Mouse (Mus musculus): Measurements from ENCODE around the gene Lrrc1.

DNA sequence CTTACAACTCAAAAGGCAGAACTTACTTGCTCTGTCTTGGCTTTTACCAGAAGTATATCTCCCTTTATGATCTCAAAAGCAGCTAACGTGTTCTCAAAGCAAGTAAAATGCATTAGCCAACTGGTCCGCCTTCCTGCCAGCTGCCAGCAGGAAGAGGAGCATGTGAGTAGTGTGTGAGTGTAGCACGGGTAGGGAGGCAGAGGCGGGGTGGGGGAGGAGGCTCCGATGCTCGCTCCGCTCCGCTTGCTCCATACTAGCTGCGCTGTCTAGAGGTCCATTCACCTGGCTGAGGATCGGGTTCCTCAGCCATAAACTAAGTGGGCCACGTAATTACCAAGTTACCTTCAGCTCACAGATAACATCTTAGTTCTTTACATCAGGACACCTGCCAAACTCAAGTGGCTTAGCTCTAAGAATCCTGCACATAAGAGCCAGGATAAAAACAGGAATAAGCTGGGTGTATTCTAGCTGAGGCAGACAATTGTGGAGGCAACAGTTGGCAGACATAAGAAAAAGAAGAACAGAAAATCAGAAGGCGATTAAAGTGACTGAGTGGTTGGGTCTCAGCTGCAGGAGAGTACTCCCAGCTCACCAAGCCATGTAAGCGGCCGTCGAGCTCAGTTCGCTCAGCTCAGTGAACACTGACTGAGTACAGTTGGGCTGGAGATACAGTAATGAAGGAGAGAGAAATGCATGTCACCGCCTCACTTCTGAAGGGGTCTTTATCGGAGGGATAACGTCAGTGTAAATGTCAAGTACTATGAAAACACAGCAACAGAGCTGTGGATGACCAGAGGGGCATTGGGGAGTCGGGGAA is 74.7 kb downstream of the Lrrc1 start:
- no peak for TF ChIP-seq CTCF (IDR thresholded peaks at IDR 0.05)
- TF ChIP-seq EP300 (IDR thresholded peaks at IDR 0.05) = no peak

Measured in lung, postnatal 0 days (tissue).